Mouse (Mus musculus): ENCODE measurements around the gene Gm5475.
"Not testable (repeated sequence)": the region's sequence is repeated elsewhere in the genome, so short reads cannot be mapped to it uniquely, and the experiment has no call there.

Gm5475 gene

GRCm38 (mm10) chr15:100421758-100422197 lies at the start of gene Gm5475:
TSS of gene Gm5475 (plus strand) at chr15:100422147.
- not testable (repeated sequence) for DNase-seq (ENCODE audit: low spot score)

- DNase-seq (ENCODE audit: low spot score), result peak; percentile 83
Observed at GRCm38 (mm10) chr15:100375066-100375465, 46.9 kb upstream of the Gm5475 start.

- not testable (repeated sequence) for DNase-seq (ENCODE audit: low spot score)
Observed at GRCm38 (mm10) chr15:100377847-100378505, 44.0 kb upstream of the Gm5475 start.

GRCm38 (mm10) chr15:100379658-100380057 lies 42.3 kb upstream of the Gm5475 start:
- DNase-seq (ENCODE audit: low spot score), result no peak

GRCm38 (mm10) chr15:100380104-100380503 lies 41.8 kb upstream of the Gm5475 start:
- DNase-seq (ENCODE audit: low spot score), result no peak

GRCm38 (mm10) chr15:100385705-100386104 lies 36.2 kb upstream of the Gm5475 start:
- no peak for DNase-seq (ENCODE audit: low spot score)

GRCm38 (mm10) chr15:100387544-100388223 lies 34.3 kb upstream of the Gm5475 start:
- no peak for DNase-seq (ENCODE audit: low spot score)

GRCm38 (mm10) chr15:100388224-100388835 lies 33.6 kb upstream of the Gm5475 start:
- no peak for DNase-seq (ENCODE audit: low spot score)

- DNase-seq (ENCODE audit: low spot score), result peak; percentile 22
Observed at GRCm38 (mm10) chr15:100388886-100389285, 33.1 kb upstream of the Gm5475 start.

GRCm38 (mm10) chr15:100391066-100391465 lies 30.9 kb upstream of the Gm5475 start:
- DNase-seq (ENCODE audit: low spot score), result no peak

GRCm38 (mm10) chr15:100391599-100391998 lies 30.3 kb upstream of the Gm5475 start:
- no peak for DNase-seq (ENCODE audit: low spot score)

GRCm38 (mm10) chr15:100393016-100393415 lies 28.9 kb upstream of the Gm5475 start:
- DNase-seq (ENCODE audit: low spot score), result no peak

- DNase-seq (ENCODE audit: low spot score), result no peak
Observed at GRCm38 (mm10) chr15:100395561-100395960, 26.4 kb upstream of the Gm5475 start.

GRCm38 (mm10) chr15:100400592-100401250 lies 21.2 kb upstream of the Gm5475 start:
- no peak for DNase-seq (ENCODE audit: low spot score)

GRCm38 (mm10) chr15:100401811-100402210 lies 20.1 kb upstream of the Gm5475 start:
- DNase-seq (ENCODE audit: low spot score), result no peak

- no peak for DNase-seq (ENCODE audit: low spot score)
Observed at GRCm38 (mm10) chr15:100402347-100402746, 19.6 kb upstream of the Gm5475 start.

- DNase-seq (ENCODE audit: low spot score), result no peak
Observed at GRCm38 (mm10) chr15:100402798-100403197, 19.1 kb upstream of the Gm5475 start.

- no peak for DNase-seq (ENCODE audit: low spot score)
Observed at GRCm38 (mm10) chr15:100403318-100404000, 18.5 kb upstream of the Gm5475 start.

GRCm38 (mm10) chr15:100406088-100406487 lies 15.9 kb upstream of the Gm5475 start:
- DNase-seq (ENCODE audit: low spot score), result no peak

GRCm38 (mm10) chr15:100410918-100411672 lies 10.9 kb upstream of the Gm5475 start:
- DNase-seq (ENCODE audit: low spot score), result peak; percentile 28

GRCm38 (mm10) chr15:100411731-100412130 lies 10.2 kb upstream of the Gm5475 start:
- DNase-seq (ENCODE audit: low spot score), result no peak

Measured in embryo, embryonic 10.5 days (tissue).